Mouse (Mus musculus) bone marrow, adult 2 months (tissue): ENCODE measurements around the gene Kcna10. TPM values are rescaled to one million over a fixed set of nuclear protein-coding genes. Genes with fewer than 3 reads are reported as not detected.

Experiments
- H3K27ac ChIP-seq: fragments of 200-500 bp; 2 replicates; pipeline ENCODE4 v1.5.1; 2012; ENCODE audit warnings: low read depth, mild to moderate bottlenecking, control low read depth, inconsistent platforms, low read length; ENCODE audit not compliant: control insufficient read depth, poor library complexity, insufficient read depth
- H3K4me1 ChIP-seq: fragments of 200-500 bp; 2 replicates; pipeline ENCODE4 v1.6.1; 2011; ENCODE audit warnings: low read length; ENCODE audit not compliant: control insufficient read depth, insufficient read depth
- H3K4me3 ChIP-seq: fragments of 200-500 bp; replicated peaks from 2 replicates; pipeline ENCODE3; 2011; ENCODE audit warnings: mild to moderate bottlenecking, low read depth, low read length, control low read depth; ENCODE audit not compliant: control insufficient read depth
- CTCF ChIP-seq: fragments of 200-500 bp; IDR thresholded peaks from 2 replicates; pipeline ENCODE4 v1.5.1; 2011; ENCODE audit warnings: low read length, control low read depth; ENCODE audit not compliant: control insufficient read depth, insufficient read depth
- POLR2A ChIP-seq: fragments of 200-500 bp; IDR thresholded peaks from 2 replicates; pipeline ENCODE4 v1.6.1; 2011; ENCODE audit warnings: low read depth, mild to moderate bottlenecking, control low read depth, low read length, borderline replicate concordance; ENCODE audit not compliant: control insufficient read depth
- WGBS: fragments of 180-500 bp; shearing (Covaris S2); methylation state at CpG from one replicate; pipeline ENCODE4 v1.1.7; 2018; 5-methylcytosine and 5-hydroxymethylcytosine counted together
- polyA plus RNA-seq: library from polyadenylated mRNA; stranded (reverse); fragments of >200 nt; gene quantifications from 2 replicates; pipeline ENCODE4 v1.2.4, GENCODE M21; 2011; ENCODE audit warnings: low replicate concordance; ENCODE audit not compliant: missing spikeins, insufficient read depth, insufficient read length

Kcna10 gene
- polyA plus RNA-seq, 1 experiment, result not detected

- Histone ChIP-seq H3K4me3 (no peak overlapping the region), H3K27ac (no peak overlapping the region), H3K4me1 (no peaks in the 10 kb centered on the region; the same call in 1 of the 2 replicates)
- WGBS, result 63% methylated on average over 5 of the region's 5 CpGs
- TF ChIP-seq POLR2A (no peak), CTCF (no peak)
Observed at GRCm38 (mm10) chr3:107229822-107230221, 47.0 kb downstream of the Kcna10 start.

GRCm38 (mm10) chr3:107230527-107230926, 47.7 kb downstream of the Kcna10 start, which contains the start of gene A630076J17Rik:
TSS of gene A630076J17Rik (plus strand) at chr3:107230614.
- H3K27ac ChIP-seq, result no peak within 1 kb of the TSS
- H3K4me1 ChIP-seq, result no peaks in the 10 kb centered on the region; the same call in 1 of the 2 replicates
- no peak within 1 kb of the TSS for H3K4me3 ChIP-seq
- TF ChIP-seq POLR2A (no peak), CTCF (no peak)
- WGBS, result 10% methylated on average over 1 of the region's 1 CpGs

- Histone ChIP-seq H3K27ac (no peak overlapping the region), H3K4me3 (no peak overlapping the region), H3K4me1 (no peaks in the 10 kb centered on the region; the same call in 1 of the 2 replicates)
- WGBS, result 47% methylated on average over 4 of the region's 4 CpGs
- TF ChIP-seq CTCF (no peak), POLR2A (no peak)
Observed at GRCm38 (mm10) chr3:107231202-107231601, 48.3 kb downstream of the Kcna10 start.

GRCm38 (mm10) chr3:107233351-107233813, 50.5 kb downstream of the Kcna10 start:
- no peak overlapping the region for H3K4me3 ChIP-seq

GRCm38 (mm10) chr3:107233945-107234344, 51.1 kb downstream of the Kcna10 start:
- H3K27ac ChIP-seq, result no peak overlapping the region
- no peaks in the 10 kb centered on the region; the same call in 1 of the 2 replicates for H3K4me1 ChIP-seq
- H3K4me3 ChIP-seq, result no peak overlapping the region
- WGBS, result 23% methylated on average over 2 of the region's 2 CpGs
- TF ChIP-seq CTCF, result no peak
- no peak for TF ChIP-seq POLR2A

More at GRCm38 (mm10) chr3:107233351-107233813, 50.5 kb downstream of the Kcna10 start:
- Histone ChIP-seq H3K27ac (no peak overlapping the region), H3K4me1 (no peaks in the 10 kb centered on the region; the same call in 1 of the 2 replicates)
- WGBS, result under 1% methylated on average over 11 of the region's 11 CpGs
- TF ChIP-seq CTCF, result peak; percentile 70
- no peak for TF ChIP-seq POLR2A

GRCm38 (mm10) chr3:107238051-107238450, 55.2 kb downstream of the Kcna10 start:
- no peaks in the 10 kb centered on the region for H3K4me1 ChIP-seq
- TF ChIP-seq CTCF (no peak), POLR2A (no peak)
- WGBS, result 82% methylated on average over 2 of the region's 2 CpGs
- H3K4me3 ChIP-seq, result no peak overlapping the region
- H3K27ac ChIP-seq, result no peak overlapping the region

GRCm38 (mm10) chr3:107238471-107238980, 55.7 kb downstream of the Kcna10 start:
- no peak overlapping the region for H3K4me3 ChIP-seq
- no peaks in the 10 kb centered on the region for H3K4me1 ChIP-seq
- TF ChIP-seq CTCF (no peak), POLR2A (no peak)
- H3K27ac ChIP-seq, result no peak overlapping the region
- WGBS, result 81% methylated on average over 8 of the region's 8 CpGs

- H3K27ac ChIP-seq, result no peak within 1 kb of the TSS
- H3K4me3 ChIP-seq, result no peak within 1 kb of the TSS
- WGBS, result 83% methylated on average over 9 of the region's 9 CpGs
- no peaks in the 10 kb centered on the region for H3K4me1 ChIP-seq
- TF ChIP-seq POLR2A, result no peak
- no peak for TF ChIP-seq CTCF
Observed at GRCm38 (mm10) chr3:107239607-107240006, 56.8 kb downstream of the Kcna10 start, which contains the start of gene Prok1. TSS of gene Prok1 (minus strand) at chr3:107239707.

- Histone ChIP-seq H3K4me3 (no peak overlapping the region), H3K4me1 (no peaks in the 10 kb centered on the region), H3K27ac (no peak overlapping the region)
- TF ChIP-seq POLR2A (no peak), CTCF (no peak)
- WGBS, result 32% methylated on average over 14 of the region's 14 CpGs
Observed at GRCm38 (mm10) chr3:107241389-107242094, 58.7 kb downstream of the Kcna10 start.

Other genes with a start within 250 kb of the Kcna10 start
- 5.6 and 11.1 TPM in 2 replicates for gene Kcna3, start 146.9 kb upstream of the Kcna10 start, polyA plus RNA-seq
- gene Kcna2, start 81.9 kb upstream of the Kcna10 start, polyA plus RNA-seq, result 0.81 and 1.9 TPM in 2 replicates
- not detected in 2 replicates for gene Cym, start 38.7 kb downstream of the Kcna10 start, polyA plus RNA-seq
- gene A630076J17Rik, start 47.6 kb downstream of the Kcna10 start, polyA plus RNA-seq, result not detected in 2 replicates
- not detected in 2 replicates for gene Prok1, start 56.7 kb downstream of the Kcna10 start, polyA plus RNA-seq
- 38.4 and 57.7 TPM in 2 replicates for gene Lamtor5, start 95.8 kb downstream of the Kcna10 start, polyA plus RNA-seq
- gene Slc16a4, start 108.2 kb downstream of the Kcna10 start, polyA plus RNA-seq, result 0.80 TPM in 1 of 2 replicates, not detected in the other
- 14.6 and 26.7 TPM in 2 replicates for gene Rbm15, start 150.6 kb downstream of the Kcna10 start, polyA plus RNA-seq